ENCODE assay signal across 10 mouse cellular contexts in genomic region chr12:108217572-108217971, GRCm38 (mm10). TPM values are rescaled to one million over a fixed set of nuclear protein-coding genes. Genes with fewer than 3 reads are reported as not detected.
A peak's percentile ranks its signal among the peaks of the same experiment; 100 is the strongest.
DNase-seq lines count a peak whose midpoint lies in the region; ATAC-seq and TF ChIP-seq lines count a peak whose summit lies in the region.
"Had no signal": no experiment of that assay in that cellular context is flagged by ENCODE, and none has a peak within 500 bp of the region (broad histone marks: within the 10 kb centered on the region; RNA-seq: fewer than 3 reads in every experiment).

No protein-coding gene starts in this region.

- peaks cover 93% of the 10 kb centered on the region for H3K4me1 ChIP-seq in forebrain, embryonic 10.5 days
- H3K4me1 ChIP-seq in forebrain, embryonic 11.5 days (replicated peaks; ENCODE audit: control insufficient read depth, insufficient read depth, low read length): peaks cover 26% of the 10 kb centered on the region
- H3K4me1 ChIP-seq in spleen, adult 2 months (ENCODE audit: control insufficient read depth, insufficient read depth, insufficient read length): no peaks in the 10 kb centered on the region

- ATAC-seq in forebrain, embryonic 11.5 days (replicated peaks; ENCODE audit: low FRiP score): no peak
- ATAC-seq in megakaryocyte progenitor cell, adult 5-6 weeks (replicated peaks; ENCODE audit: poor library complexity): peak; percentile 81

- no peak for TF ChIP-seq POLR2A in spleen, adult 2 months (IDR thresholded peaks at IDR 0.05; ENCODE audit: low read depth, low read length)

- H3K9ac ChIP-seq in forebrain, embryonic 11.5 days (ENCODE audit: low read length): no peak overlapping the region
- H3K9ac ChIP-seq: heart, embryonic 13.5 days had no signal

- no peak overlapping the region for H3K4me2 ChIP-seq in forebrain, embryonic 11.5 days (ENCODE audit: low read depth, low read length, severe bottlenecking)
- H3K4me2 ChIP-seq: heart, embryonic 13.5 days had no signal

- peaks cover 9% of the 10 kb centered on the region; the same call in 1 of the 2 replicates for H3K36me3 ChIP-seq in forebrain, embryonic 10.5 days (replicated peaks)
- H3K36me3 ChIP-seq in forebrain, embryonic 11.5 days (ENCODE audit: control insufficient read depth, insufficient read depth, low read length): no peaks in the 10 kb centered on the region
- no peaks in the 10 kb centered on the region for H3K36me3 ChIP-seq in spleen, adult 2 months (ENCODE audit: control insufficient read depth, insufficient read depth, low read length)
- H3K36me3 ChIP-seq: heart, embryonic 13.5 days had no signal

- H3K4me3 ChIP-seq in forebrain, embryonic 10.5 days: no peak overlapping the region
- no peak overlapping the region for H3K4me3 ChIP-seq in forebrain, embryonic 11.5 days (ENCODE audit: low read depth, low read length)
- H3K4me3 ChIP-seq in spleen, adult 2 months (ENCODE audit: extremely low read depth, insufficient read depth, insufficient read length): no peak overlapping the region
- H3K4me3 ChIP-seq: heart, embryonic 13.5 days; megakaryocyte, embryonic 14.5 days had no signal

- no peak for DNase-seq in forebrain, embryonic 10.5 days (ENCODE audit: extremely low spot score, low spot score)
- DNase-seq in forebrain, embryonic 11.5 days (ENCODE audit: low spot score): no peak
- peak in 1 of 2 experiments; percentile 24 for DNase-seq in spleen, adult 2 months (ENCODE audit: low read depth in 1 of 2, low spot score in 2 of 2)
- DNase-seq in spleen, adult 12 weeks (ENCODE audit: low spot score): no peak
- peak; percentile 79 to 86 for DNase-seq in cerebellum, postnatal 25 days
- peak; percentile 54 for DNase-seq in induced T-regulatory cell, adult 2 months (ENCODE audit: low read depth)
- peak; percentile 48 to 52 for DNase-seq in thymus, postnatal 36 days

- peak overlapping the region; percentile 1; the same call in 1 of the 2 replicates for H3K27ac ChIP-seq in forebrain, embryonic 10.5 days
- no peak overlapping the region for H3K27ac ChIP-seq in forebrain, embryonic 11.5 days (ENCODE audit: low read depth, low read length)
- no peak overlapping the region for H3K27ac ChIP-seq in spleen, adult 2 months (ENCODE audit: insufficient read depth, low read length)
- H3K27ac ChIP-seq: heart, embryonic 13.5 days had no signal

- H3K27me3 ChIP-seq in forebrain, embryonic 10.5 days (ENCODE audit: poor library complexity, severe bottlenecking): peaks cover 28% of the 10 kb centered on the region
- no peaks in the 10 kb centered on the region; the same call in 1 of the 2 replicates for H3K27me3 ChIP-seq in forebrain, embryonic 11.5 days (ENCODE audit: control insufficient read depth, insufficient read depth, low read length)
- H3K27me3 ChIP-seq in spleen, adult 2 months (ENCODE audit: control insufficient read depth, insufficient read depth, low read length): no peaks in the 10 kb centered on the region
- H3K27me3 ChIP-seq: heart, embryonic 13.5 days had no signal

- H3K9me3 ChIP-seq in forebrain, embryonic 10.5 days: no peaks in the 10 kb centered on the region
- no peaks in the 10 kb centered on the region for H3K9me3 ChIP-seq in forebrain, embryonic 11.5 days (ENCODE audit: control insufficient read depth, low read length)
- H3K9me3 ChIP-seq: heart, embryonic 13.5 days; megakaryocyte, embryonic 14.5 days had no signal

- peak; percentile 38; the same call in 1 of the 2 replicates for TF ChIP-seq CTCF in spleen, adult 2 months (IDR thresholded peaks at IDR 0.05; ENCODE audit: extremely low read depth, insufficient read depth, insufficient read length, insufficient replicate concordance)

- 68% methylated on average over 5 of the region's 5 CpGs for WGBS in forebrain, embryonic 10.5 days
- 70% methylated on average over 5 of the region's 5 CpGs for WGBS in forebrain, embryonic 11.5 days
- WGBS in spleen, adult 2 months: 65% methylated on average over 5 of the region's 5 CpGs

RNA-seq across cellular contexts. Expression of gene Ccnk, which starts 38.2 kb away (rescaled TPM):
- 3.2 and 3.9 TPM in 2 replicates for polyA plus RNA-seq in forebrain, embryonic 10.5 days (2016; fragmentation: Nextera tagmentation; extraction: Ambion mirVana)
- 5.0 and 6.2 TPM in 2 replicates for polyA plus RNA-seq in forebrain, embryonic 11.5 days (2014; fragmentation: Nextera tagmentation; extraction: Ambion mirVana)
- 15.0 and 15.5 TPM in 2 replicates for polyA plus RNA-seq in spleen, adult 2 months (2012; rRNA removed)
- 72.7 and 76.5 TPM in 2 replicates for total RNA-seq in megakaryocyte progenitor cell, adult 5-6 weeks (2015)
- total RNA-seq in megakaryocyte progenitor cell, adult 5-6 weeks (2017): 15.3 and 15.7 TPM in 2 replicates

RNA-seq across cellular contexts. Expression of gene Setd3, which starts 38.5 kb away (rescaled TPM):
- polyA plus RNA-seq in forebrain, embryonic 10.5 days (2016; fragmentation: Nextera tagmentation; extraction: Ambion mirVana): 75.2 and 76.3 TPM in 2 replicates
- polyA plus RNA-seq in forebrain, embryonic 11.5 days (2014; fragmentation: Nextera tagmentation; extraction: Ambion mirVana): 79.2 and 85.9 TPM in 2 replicates
- 8.2 and 9.6 TPM in 2 replicates for polyA plus RNA-seq in spleen, adult 2 months (2012; rRNA removed)
- 44.5 and 46.6 TPM in 2 replicates for total RNA-seq in megakaryocyte progenitor cell, adult 5-6 weeks (2015)
- 78.3 and 87.6 TPM in 2 replicates for total RNA-seq in megakaryocyte progenitor cell, adult 5-6 weeks (2017)

RNA-seq across cellular contexts. Expression of gene Ccdc85c, which starts 57.7 kb away (rescaled TPM):
- polyA plus RNA-seq in forebrain, embryonic 10.5 days (2016; fragmentation: Nextera tagmentation; extraction: Ambion mirVana): 13.5 and 14.6 TPM in 2 replicates
- polyA plus RNA-seq in forebrain, embryonic 11.5 days (2014; fragmentation: Nextera tagmentation; extraction: Ambion mirVana): 18.0 and 18.8 TPM in 2 replicates
- 3.4 and 4.6 TPM in 2 replicates for polyA plus RNA-seq in spleen, adult 2 months (2012; rRNA removed)
- 0.39 and 0.64 TPM in 2 replicates for total RNA-seq in megakaryocyte progenitor cell, adult 5-6 weeks (2015)
- 0.46 and 1.6 TPM in 2 replicates for total RNA-seq in megakaryocyte progenitor cell, adult 5-6 weeks (2017)

Comparison
In these comparisons a context has a peak if more than half of its experiments do, and no peak if none do; other contexts are left out.
1. DNase-seq: peak in cerebellum, postnatal 25 days (2 of 2), induced T-regulatory cell, adult 2 months (single experiment) and thymus, postnatal 36 days (2 of 2); none in forebrain, embryonic 10.5 days (single experiment), forebrain, embryonic 11.5 days (single experiment) and spleen, adult 12 weeks (single experiment).